Mouse (Mus musculus) retina, postnatal 7 days (tissue): Measurements from ENCODE around the gene Vmn1r155.
"Not testable (repeated sequence)": the region's sequence is repeated elsewhere in the genome, so short reads cannot be mapped to it uniquely, and the experiment has no call there.

Experiments used
- DNase-seq: peaks from one replicate; pipeline ENCODE4 v3.0.0-alpha.2; 2012; ENCODE audit warnings: low read depth, low spot score

The Vmn1r155 gene

DNA sequence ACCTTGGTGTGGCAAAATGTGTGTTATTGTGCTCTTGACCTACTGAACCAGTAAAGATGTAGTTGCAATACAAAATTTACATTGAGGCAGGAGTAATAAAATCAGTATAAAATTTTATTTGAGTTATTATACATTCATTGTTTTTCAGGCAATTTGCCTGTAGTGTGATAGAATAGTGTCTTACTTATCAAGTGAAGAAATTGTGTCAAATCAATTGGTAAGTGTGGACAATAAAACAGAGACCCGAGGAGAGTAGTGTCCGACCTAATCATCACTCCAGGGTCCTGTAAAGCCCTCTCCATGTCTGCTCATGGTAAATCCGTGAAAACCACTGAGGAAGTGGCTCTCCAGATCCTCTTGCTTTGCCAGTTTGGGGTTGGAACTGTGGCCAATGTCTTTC lies at the start of gene Vmn1r155:
Gene Vmn1r155, plus strand, starts transcription at position 301 of the 400 bp plus-strand sequence.
- not testable (repeated sequence) for DNase-seq

DNA sequence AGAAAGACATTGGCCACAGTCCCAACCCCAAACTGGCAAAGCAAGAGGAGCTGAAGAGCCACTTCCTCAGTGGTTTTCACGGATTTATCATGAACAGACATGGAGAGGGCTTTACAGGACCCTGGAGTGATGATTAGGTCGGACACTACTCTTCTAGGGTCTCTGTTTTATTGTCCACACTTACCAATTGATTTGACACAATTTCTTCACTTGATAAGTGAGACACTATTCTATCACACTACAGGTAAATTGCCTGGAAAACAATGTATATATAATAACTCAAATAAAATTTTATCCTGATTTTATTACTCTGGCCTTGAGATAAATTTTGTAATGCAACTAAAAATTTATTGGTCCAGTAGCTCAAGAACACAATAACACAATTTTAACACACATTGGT lies 34.4 kb downstream of the Vmn1r155 start, which contains the start of gene Gm8693:
Gene Gm8693, minus strand, starts transcription at position 101 of the 400 bp plus-strand sequence.
- DNase-seq = not testable (repeated sequence)
